In the genomic region with DNA sequence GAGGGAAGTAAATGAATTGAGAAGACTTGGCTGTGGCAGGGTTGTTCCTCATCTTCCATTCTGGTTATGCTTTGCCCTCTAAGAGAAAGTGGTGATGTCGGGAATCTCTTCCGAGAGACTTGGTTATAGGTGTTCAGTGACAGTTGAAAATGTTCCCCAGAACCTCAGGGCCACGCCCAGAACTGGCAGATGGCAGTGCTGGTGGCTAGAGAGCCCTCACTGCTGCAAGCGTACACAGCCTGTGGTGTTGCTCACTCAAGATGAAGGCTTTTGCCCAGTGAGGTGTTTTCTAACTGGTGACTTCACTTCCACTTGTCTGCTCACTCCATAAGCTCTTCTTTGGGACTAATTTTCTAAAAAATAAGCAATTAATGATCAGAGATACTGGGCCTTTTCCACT, we compare ENCODE assay signal across 22 mouse cellular contexts. TPM values are rescaled to one million over a fixed set of nuclear protein-coding genes. Genes with fewer than 3 reads are reported as not detected.
DNase-seq lines count a peak whose midpoint lies in the region; ATAC-seq and TF ChIP-seq lines count a peak whose summit lies in the region.
"Had no signal": no experiment of that assay in that cellular context is flagged by ENCODE, and none has a peak within 500 bp of the region (broad histone marks: within the 10 kb centered on the region; RNA-seq: fewer than 3 reads in every experiment).

No protein-coding gene starts in this region.

- H3K27me3 ChIP-seq in midbrain, embryonic 10.5 days (ENCODE audit: low read depth, poor library complexity, severe bottlenecking): no peaks in the 10 kb centered on the region
- H3K27me3 ChIP-seq in midbrain, embryonic 16.5 days (ENCODE audit: control insufficient read depth, insufficient read depth, low read depth, low read length): no peaks in the 10 kb centered on the region
- H3K27me3 ChIP-seq in G1E (ENCODE audit: insufficient read depth, low read length): no peaks in the 10 kb centered on the region
- no peaks in the 10 kb centered on the region for H3K27me3 ChIP-seq in liver, embryonic 11.5 days (replicated peaks; ENCODE audit: control insufficient read depth, insufficient read depth, low read length)
- no peaks in the 10 kb centered on the region for H3K27me3 ChIP-seq in heart, adult 2 months (ENCODE audit: control insufficient read depth, insufficient read depth, low read length)
- H3K27me3 ChIP-seq: CH12.LX, Patski had no signal

- 88% methylated on average over 4 of the region's 4 CpGs for WGBS in midbrain, embryonic 10.5 days
- WGBS in midbrain, embryonic 16.5 days: 88% methylated on average over 4 of the region's 4 CpGs
- WGBS in liver, embryonic 11.5 days: 78% methylated on average over 4 of the region's 4 CpGs
- 91% methylated on average over 4 of the region's 4 CpGs for WGBS in heart, adult 2 months

- no peak overlapping the region for H3K4me2 ChIP-seq in midbrain, embryonic 16.5 days (ENCODE audit: low read length)
- H3K4me2 ChIP-seq in liver, embryonic 11.5 days: no peak overlapping the region

- H3K4me1 ChIP-seq in midbrain, embryonic 10.5 days: peaks cover 4% of the 10 kb centered on the region; the same call in 1 of the 2 replicates
- no peaks in the 10 kb centered on the region for H3K4me1 ChIP-seq in midbrain, embryonic 16.5 days (ENCODE audit: control insufficient read depth, insufficient read depth, low read length)
- H3K4me1 ChIP-seq in G1E (ENCODE audit: insufficient read depth, low read depth, low read length): peaks cover 21% of the 10 kb centered on the region
- no peaks in the 10 kb centered on the region for H3K4me1 ChIP-seq in liver, embryonic 11.5 days (replicated peaks; ENCODE audit: control insufficient read depth, insufficient read depth, low read length)
- no peaks in the 10 kb centered on the region for H3K4me1 ChIP-seq in heart, adult 2 months (ENCODE audit: control insufficient read depth, insufficient read depth, low read length)

- H3K9ac ChIP-seq in midbrain, embryonic 16.5 days (ENCODE audit: low read depth, low read length): no peak overlapping the region
- H3K9ac ChIP-seq in liver, embryonic 11.5 days (ENCODE audit: low read depth, low read length): no peak overlapping the region
- no peak overlapping the region for H3K9ac ChIP-seq in heart, adult 2 months (ENCODE audit: low read depth, low read length)

- no peak overlapping the region for H3K4me3 ChIP-seq in midbrain, embryonic 10.5 days
- no peak overlapping the region for H3K4me3 ChIP-seq in midbrain, embryonic 16.5 days (ENCODE audit: low read depth, low read length)
- H3K4me3 ChIP-seq in G1E (ENCODE audit: low read depth, low read length): no peak overlapping the region
- no peak overlapping the region for H3K4me3 ChIP-seq in liver, embryonic 11.5 days (ENCODE audit: low read depth, low read length)
- H3K4me3 ChIP-seq in heart, adult 2 months: no peak overlapping the region

- no peak for TF ChIP-seq CTCF in G1E (IDR thresholded peaks at IDR 0.05; ENCODE audit: low read depth, low read length)
- no peak for TF ChIP-seq CTCF in heart, adult 2 months (IDR thresholded peaks at IDR 0.05)

- H3K9me3 ChIP-seq in midbrain, embryonic 10.5 days (replicated peaks): no peaks in the 10 kb centered on the region
- no peaks in the 10 kb centered on the region for H3K9me3 ChIP-seq in midbrain, embryonic 16.5 days (replicated peaks; ENCODE audit: control insufficient read depth, low read length, poor library complexity, severe bottlenecking)
- no peaks in the 10 kb centered on the region for H3K9me3 ChIP-seq in G1E (replicated peaks)
- H3K9me3 ChIP-seq in liver, embryonic 11.5 days (ENCODE audit: control insufficient read depth, low read length): no peaks in the 10 kb centered on the region

- H3K27ac ChIP-seq in midbrain, embryonic 10.5 days (replicated peaks): 0 out of 2 replicates have a peak overlapping the region, but pooled peaks have one; percentile 46
- H3K27ac ChIP-seq in midbrain, embryonic 16.5 days (ENCODE audit: low read length): no peak overlapping the region
- no peak overlapping the region for H3K27ac ChIP-seq in liver, embryonic 11.5 days (ENCODE audit: low read depth, low read length)
- H3K27ac ChIP-seq in heart, adult 2 months: no peak overlapping the region

- H3K36me3 ChIP-seq in midbrain, embryonic 10.5 days: peaks cover 35% of the 10 kb centered on the region
- H3K36me3 ChIP-seq in midbrain, embryonic 16.5 days (ENCODE audit: control insufficient read depth, insufficient read depth, low read length): peaks cover 9% of the 10 kb centered on the region
- peaks cover 89% of the 10 kb centered on the region for H3K36me3 ChIP-seq in G1E (replicated peaks)
- peaks cover 14% of the 10 kb centered on the region; the same call in 1 of the 2 replicates for H3K36me3 ChIP-seq in liver, embryonic 11.5 days (ENCODE audit: control insufficient read depth, insufficient read depth, low read length)
- H3K36me3 ChIP-seq in heart, adult 2 months (ENCODE audit: control insufficient read depth, insufficient read depth, low read length): no peaks in the 10 kb centered on the region

- no peak for DNase-seq in midbrain, embryonic 10.5 days (ENCODE audit: low spot score)
- DNase-seq in G1E (ENCODE audit: low spot score): peak; percentile 52
- no peak for DNase-seq in liver, embryonic 11.5 days (ENCODE audit: low spot score)
- DNase-seq in heart, adult 2 months: no peak
- DNase-seq: adrenal gland, adult 2 months; adrenal gland, adult 8-10 months; adrenal gland, postnatal 10 days; adrenal gland, postnatal 14 days; adrenal gland, postnatal 25 days; adrenal gland, postnatal 36 days; B cell, adult 2 months; cerebellum, adult 11 months; cerebellum, adult 11-12 months; cerebellum, adult 18-20 months had no signal

- intact Hi-C loops in heart, adult 2 months (cut with DNase I): no loop called here

- no peaks in the 10 kb centered on the region for H3K79me2 ChIP-seq in heart, adult 2 months (replicated peaks; ENCODE audit: control insufficient read depth, insufficient read depth, low read length)

- TF ChIP-seq EP300 in heart, adult 2 months (IDR thresholded peaks at IDR 0.05; ENCODE audit: insufficient read depth, low read depth, low read length): no peak

- TF ChIP-seq POLR2A in heart, adult 2 months (IDR thresholded peaks at IDR 0.05; ENCODE audit: insufficient read depth, low read depth, low read length): no peak

- no peak for ATAC-seq in midbrain, embryonic 16.5 days
- ATAC-seq in G1E (ENCODE audit: extremely low read depth, insufficient number of reproducible peaks, low FRiP score, poor library complexity, severe bottlenecking): peak; percentile 61
- peak; percentile 65 for ATAC-seq in megakaryocyte progenitor cell, adult 5-6 weeks (replicated peaks; ENCODE audit: poor library complexity)
- ATAC-seq in megakaryocyte-erythroid progenitor cell, adult 5-6 weeks (replicated peaks; ENCODE audit: low FRiP score, low TSS enrichment, poor library complexity, severe bottlenecking): peak; percentile 70
- no peak for ATAC-seq in megakaryocyte, adult 5-6 weeks (ENCODE audit: poor library complexity, severe bottlenecking)
- ATAC-seq in liver, embryonic 11.5 days (replicated peaks; ENCODE audit: low FRiP score): no peak
- ATAC-seq: activated CD4-positive, CD25-positive, alpha-beta regulatory T cell, adult 4 months; CD4-positive, CD25-positive, alpha-beta regulatory T cell, adult 4 months; Patski had no signal

RNA-seq across cellular contexts. Expression of a gene that starts 36.4 kb away (rescaled TPM):
- polyA plus RNA-seq in midbrain, embryonic 10.5 days (2016; fragmentation: Nextera tagmentation; extraction: Ambion mirVana): 4.2 and 5.3 TPM in 2 replicates
- polyA plus RNA-seq in midbrain, embryonic 16.5 days (2015; fragmentation: Nextera tagmentation; extraction: Ambion mirVana): 5.7 and 5.8 TPM in 2 replicates
- total RNA-seq in G1E (2014; fragmentation: Nextera tagmentation): 30.0 and 30.8 TPM in 2 replicates
- total RNA-seq in G1E (2017): 24.2 and 26.9 TPM in 2 replicates
- 6.0 and 7.1 TPM in 2 replicates for polyA plus RNA-seq in G1E (2012)
- total RNA-seq in megakaryocyte progenitor cell, adult 5-6 weeks (2015): 14.8 and 16.3 TPM in 2 replicates
- 15.2 and 17.3 TPM in 2 replicates for total RNA-seq in megakaryocyte progenitor cell, adult 5-6 weeks (2017)
- 21.0 and 31.0 TPM in 2 replicates for total RNA-seq in megakaryocyte-erythroid progenitor cell, adult 5-6 weeks (2014; fragmentation: Nextera tagmentation)
- 20.2 and 22.7 TPM in 2 replicates for total RNA-seq in megakaryocyte-erythroid progenitor cell, adult 5-6 weeks (2017)
- total RNA-seq in megakaryocyte, adult 5-6 weeks (2015): 13.0 and 13.9 TPM in 2 replicates
- total RNA-seq in megakaryocyte, adult 5-6 weeks (2017): 11.5 and 18.7 TPM in 2 replicates
- polyA plus RNA-seq in liver, embryonic 11.5 days (2014; fragmentation: Nextera tagmentation; extraction: Ambion mirVana): 11.3 and 12.7 TPM in 2 replicates
- 10 to 100 TPM; 45.4 to 50.4 TPM for total RNA-seq in heart, adult 2 months (2021)
- 12.5 and 20.4 TPM in 2 replicates for polyA plus RNA-seq in heart, adult 2 months (2012; rRNA removed)

RNA-seq across cellular contexts. Expression of a gene that starts 49.5 kb away (rescaled TPM):
- 10.0 and 12.7 TPM in 2 replicates for polyA plus RNA-seq in midbrain, embryonic 10.5 days (2016; fragmentation: Nextera tagmentation; extraction: Ambion mirVana)
- 8.8 and 9.0 TPM in 2 replicates for polyA plus RNA-seq in midbrain, embryonic 16.5 days (2015; fragmentation: Nextera tagmentation; extraction: Ambion mirVana)
- 5.0 and 6.2 TPM in 2 replicates for total RNA-seq in G1E (2014; fragmentation: Nextera tagmentation)
- 3.9 and 4.8 TPM in 2 replicates for total RNA-seq in G1E (2017)
- polyA plus RNA-seq in G1E (2012): 2.9 and 4.1 TPM in 2 replicates
- 3.2 and 5.6 TPM in 2 replicates for total RNA-seq in megakaryocyte progenitor cell, adult 5-6 weeks (2015)
- total RNA-seq in megakaryocyte progenitor cell, adult 5-6 weeks (2017): 1.1 and 2.5 TPM in 2 replicates
- 1.6 and 5.0 TPM in 2 replicates for total RNA-seq in megakaryocyte-erythroid progenitor cell, adult 5-6 weeks (2014; fragmentation: Nextera tagmentation)
- total RNA-seq in megakaryocyte-erythroid progenitor cell, adult 5-6 weeks (2017): 2.4 and 3.1 TPM in 2 replicates
- 2.1 and 4.5 TPM in 2 replicates for total RNA-seq in megakaryocyte, adult 5-6 weeks (2015)
- 1.5 and 2.0 TPM in 2 replicates for total RNA-seq in megakaryocyte, adult 5-6 weeks (2017)
- polyA plus RNA-seq in liver, embryonic 11.5 days (2014; fragmentation: Nextera tagmentation; extraction: Ambion mirVana): 7.6 and 9.5 TPM in 2 replicates
- 1 to 10 TPM; 2.2 to 3.0 TPM for total RNA-seq in heart, adult 2 months (2021)
- 1.4 and 1.8 TPM in 2 replicates for polyA plus RNA-seq in heart, adult 2 months (2012; rRNA removed)

Comparison
In these comparisons a context has a peak if more than half of its experiments do, and no peak if none do; other contexts are left out.
1. ATAC-seq: peak in G1E (single experiment), megakaryocyte progenitor cell, adult 5-6 weeks (single experiment) and megakaryocyte-erythroid progenitor cell, adult 5-6 weeks (single experiment); none in midbrain, embryonic 16.5 days (single experiment), megakaryocyte, adult 5-6 weeks (single experiment) and liver, embryonic 11.5 days (single experiment).